Mouse (Mus musculus): ENCODE data around the gene Tshz2. TPM values are rescaled to one million over a fixed set of nuclear protein-coding genes. Genes with fewer than 3 reads are reported as not detected.

Gene Tshz2
- polyA plus RNA-seq, 1 experiment = 4.5 TPM

DNA sequence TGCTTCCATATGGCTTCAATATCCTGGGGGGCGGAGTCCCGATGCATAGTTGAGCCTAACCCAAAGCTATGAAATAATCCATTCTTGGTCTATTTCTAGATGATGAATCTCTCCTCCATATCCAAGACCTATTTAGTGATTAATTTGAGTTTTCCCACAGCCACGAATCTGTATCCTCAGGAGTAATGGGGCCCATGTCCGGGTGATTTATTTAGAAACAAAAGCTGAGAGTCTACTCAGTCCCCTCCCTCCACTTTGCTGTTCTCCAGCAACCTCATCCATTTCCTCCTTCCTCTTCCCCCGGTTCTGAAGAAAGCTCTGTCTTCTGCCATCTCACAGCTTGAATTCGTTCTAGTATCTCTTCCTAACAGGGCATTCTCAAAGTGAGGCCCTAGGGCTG lies 125.3 kb downstream of the Tshz2 start:
- H3K36me3 ChIP-seq (ENCODE audit: control insufficient read depth, insufficient read depth, low read length) = no peaks in the 10 kb centered on the region
- TF ChIP-seq CTCF (IDR thresholded peaks at IDR 0.05; ENCODE audit: control insufficient read depth, insufficient read depth, insufficient replicate concordance, low read depth, low read length) = no peak
- no peak for TF ChIP-seq POLR2A (IDR thresholded peaks at IDR 0.05; ENCODE audit: control insufficient read depth, low read depth, low read length)
- peaks cover 9% of the 10 kb centered on the region for H3K4me1 ChIP-seq (ENCODE audit: control insufficient read depth, insufficient read depth, low read length)
- no peaks in the 10 kb centered on the region for H3K27me3 ChIP-seq (ENCODE audit: control insufficient read depth, insufficient read depth, low read length)
- no peak overlapping the region for H3K4me3 ChIP-seq (ENCODE audit: control insufficient read depth, low read depth, low read length)
- peak overlapping the region; percentile 52 for H3K27ac ChIP-seq (ENCODE audit: control insufficient read depth, insufficient read depth, low read depth, low read length)

DNA sequence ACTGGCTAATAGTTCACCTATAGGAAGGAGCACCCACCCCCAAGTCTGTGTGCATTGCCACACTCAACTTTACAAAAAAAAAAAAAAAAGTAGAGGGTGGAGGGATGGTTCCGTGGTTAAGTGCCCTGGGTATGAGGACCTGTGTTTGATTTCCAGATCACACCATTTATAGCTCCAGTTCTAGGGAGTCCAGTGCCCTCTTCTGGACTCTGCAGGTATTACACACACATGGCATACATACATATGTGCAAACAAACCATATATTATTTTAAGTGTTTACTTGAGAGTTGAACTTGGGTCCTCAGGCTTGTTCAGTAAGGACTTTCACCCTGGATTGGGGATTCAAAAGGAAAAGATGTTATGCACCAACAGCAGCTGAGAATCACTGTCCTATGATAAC lies 127.3 kb downstream of the Tshz2 start:
- Histone ChIP-seq H3K27ac (ENCODE audit: control insufficient read depth, insufficient read depth, low read depth, low read length) (no peak overlapping the region), H3K4me1 (ENCODE audit: control insufficient read depth, insufficient read depth, low read length) (peaks cover 6% of the 10 kb centered on the region), H3K27me3 (ENCODE audit: control insufficient read depth, insufficient read depth, low read length) (no peaks in the 10 kb centered on the region), H3K36me3 (ENCODE audit: control insufficient read depth, insufficient read depth, low read length) (no peaks in the 10 kb centered on the region), H3K4me3 (ENCODE audit: control insufficient read depth, low read depth, low read length) (no peak overlapping the region)
- TF ChIP-seq POLR2A (IDR thresholded peaks at IDR 0.05; ENCODE audit: control insufficient read depth, low read depth, low read length) (no peak), CTCF (IDR thresholded peaks at IDR 0.05; ENCODE audit: control insufficient read depth, insufficient read depth, insufficient replicate concordance, low read depth, low read length) (peak; percentile 10; the same call in 1 of the 2 replicates)

DNA sequence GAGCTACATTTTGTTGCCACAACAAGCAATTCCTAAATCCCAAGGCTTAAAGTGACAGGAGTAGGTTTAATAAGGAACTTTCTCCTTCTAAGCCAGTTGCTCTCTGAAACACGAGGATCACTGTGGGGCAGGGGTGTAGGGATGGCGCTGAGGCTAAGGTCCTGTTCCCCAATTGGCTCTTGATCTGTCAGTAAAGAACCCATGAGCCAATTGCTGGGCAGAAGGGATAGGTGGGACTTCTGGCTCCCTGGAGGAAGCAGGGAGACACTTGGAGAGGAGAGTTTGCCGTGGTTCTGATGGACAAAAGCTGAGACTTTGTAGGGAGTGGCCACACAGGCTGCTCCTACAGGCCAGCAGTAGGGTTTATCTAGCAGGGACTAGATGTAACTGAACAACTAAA lies 128.9 kb downstream of the Tshz2 start:
- H3K4me3 ChIP-seq (ENCODE audit: control insufficient read depth, low read depth, low read length) = no peak overlapping the region
- no peak overlapping the region for H3K27ac ChIP-seq (ENCODE audit: control insufficient read depth, insufficient read depth, low read depth, low read length)
- peaks cover 4% of the 10 kb centered on the region for H3K4me1 ChIP-seq (ENCODE audit: control insufficient read depth, insufficient read depth, low read length)

DNA sequence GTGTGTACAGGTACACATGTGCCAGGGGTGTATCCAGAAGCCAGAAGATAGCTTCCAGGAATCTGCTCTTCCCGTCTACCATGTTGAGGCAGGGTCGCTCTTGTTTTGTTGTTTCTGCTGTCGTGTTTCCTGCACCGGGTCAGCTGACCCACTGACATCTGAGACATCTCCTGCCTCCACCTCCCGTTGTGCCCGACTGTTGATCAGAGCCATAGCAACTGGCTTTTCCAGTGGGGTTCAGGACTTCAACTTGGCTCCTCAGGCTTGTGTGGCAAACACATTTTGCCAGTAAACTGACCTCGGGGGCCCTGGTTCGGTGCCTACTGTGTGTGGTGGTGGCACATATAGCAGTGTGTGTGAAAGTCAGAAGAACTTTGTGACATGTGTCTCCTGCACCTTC lies 129.5 kb downstream of the Tshz2 start:
- no peak overlapping the region for H3K4me3 ChIP-seq (ENCODE audit: control insufficient read depth, low read depth, low read length)
- TF ChIP-seq CTCF (IDR thresholded peaks at IDR 0.05; ENCODE audit: control insufficient read depth, insufficient read depth, insufficient replicate concordance, low read depth, low read length) (no peak), POLR2A (IDR thresholded peaks at IDR 0.05; ENCODE audit: control insufficient read depth, low read depth, low read length) (no peak)
- no peaks in the 10 kb centered on the region for H3K36me3 ChIP-seq (ENCODE audit: control insufficient read depth, insufficient read depth, low read length)
- H3K4me1 ChIP-seq (ENCODE audit: control insufficient read depth, insufficient read depth, low read length) = peaks cover 4% of the 10 kb centered on the region
- no peaks in the 10 kb centered on the region for H3K27me3 ChIP-seq (ENCODE audit: control insufficient read depth, insufficient read depth, low read length)
- no peak overlapping the region for H3K27ac ChIP-seq (ENCODE audit: control insufficient read depth, insufficient read depth, low read depth, low read length)

More for the DNA sequence above, 128.9 kb downstream of the Tshz2 start:
- Histone ChIP-seq H3K36me3 (ENCODE audit: control insufficient read depth, insufficient read depth, low read length) (no peaks in the 10 kb centered on the region), H3K27me3 (ENCODE audit: control insufficient read depth, insufficient read depth, low read length) (no peaks in the 10 kb centered on the region)
- TF ChIP-seq POLR2A (IDR thresholded peaks at IDR 0.05; ENCODE audit: control insufficient read depth, low read depth, low read length) (no peak), CTCF (IDR thresholded peaks at IDR 0.05; ENCODE audit: control insufficient read depth, insufficient read depth, insufficient replicate concordance, low read depth, low read length) (no peak)

DNA sequence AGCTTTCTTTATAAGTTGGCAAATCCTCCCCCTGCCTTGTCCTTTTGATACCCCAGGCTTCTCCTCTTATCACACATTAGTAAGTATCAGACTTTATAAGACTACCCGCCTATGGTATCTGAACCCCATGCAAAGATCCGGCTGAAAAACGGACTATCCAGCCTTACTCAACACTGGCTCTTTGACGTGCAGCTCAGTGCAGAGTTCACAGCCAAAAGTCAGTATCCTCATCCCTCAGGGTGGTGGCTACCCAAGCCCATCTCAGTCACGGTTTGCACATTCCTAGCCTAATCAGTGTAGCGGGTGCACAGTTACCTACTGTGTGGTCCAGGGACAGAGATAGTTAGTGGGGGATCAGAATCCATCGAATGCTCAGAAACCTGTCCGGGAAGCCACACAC lies 130.9 kb downstream of the Tshz2 start:
- H3K27ac ChIP-seq (ENCODE audit: control insufficient read depth, insufficient read depth, low read depth, low read length) = no peak overlapping the region

DNA sequence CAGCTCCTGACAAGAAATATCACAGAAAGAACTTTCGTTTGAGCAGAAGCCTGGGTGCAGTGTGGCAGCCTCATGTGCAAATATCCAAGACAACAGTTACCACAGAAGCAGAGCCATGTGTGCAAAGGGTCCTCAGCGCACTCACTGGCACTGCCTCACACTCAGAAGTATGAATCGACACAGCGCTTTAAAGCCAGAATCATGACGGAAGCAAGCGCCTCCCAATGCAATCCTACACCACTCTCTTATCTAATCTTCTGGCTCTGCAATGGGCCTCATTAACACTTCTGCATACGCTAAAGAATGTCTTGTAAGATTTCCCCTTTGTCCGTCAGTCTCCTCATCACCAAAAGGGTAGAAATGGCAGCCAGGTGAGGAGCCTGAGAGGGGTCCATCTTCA lies 133.4 kb downstream of the Tshz2 start:
- H3K27me3 ChIP-seq (ENCODE audit: control insufficient read depth, insufficient read depth, low read length) = no peaks in the 10 kb centered on the region
- no peak overlapping the region for H3K27ac ChIP-seq (ENCODE audit: control insufficient read depth, insufficient read depth, low read depth, low read length)
- H3K4me1 ChIP-seq (ENCODE audit: control insufficient read depth, insufficient read depth, low read length) = peaks cover 4% of the 10 kb centered on the region

More for the DNA sequence above, 130.9 kb downstream of the Tshz2 start:
- H3K36me3 ChIP-seq (ENCODE audit: control insufficient read depth, insufficient read depth, low read length) = no peaks in the 10 kb centered on the region
- no peaks in the 10 kb centered on the region for H3K27me3 ChIP-seq (ENCODE audit: control insufficient read depth, insufficient read depth, low read length)
- TF ChIP-seq CTCF (IDR thresholded peaks at IDR 0.05; ENCODE audit: control insufficient read depth, insufficient read depth, insufficient replicate concordance, low read depth, low read length) (no peak), POLR2A (IDR thresholded peaks at IDR 0.05; ENCODE audit: control insufficient read depth, low read depth, low read length) (no peak)
- no peak overlapping the region for H3K4me3 ChIP-seq (ENCODE audit: control insufficient read depth, low read depth, low read length)
- peaks cover 4% of the 10 kb centered on the region for H3K4me1 ChIP-seq (ENCODE audit: control insufficient read depth, insufficient read depth, low read length)

DNA sequence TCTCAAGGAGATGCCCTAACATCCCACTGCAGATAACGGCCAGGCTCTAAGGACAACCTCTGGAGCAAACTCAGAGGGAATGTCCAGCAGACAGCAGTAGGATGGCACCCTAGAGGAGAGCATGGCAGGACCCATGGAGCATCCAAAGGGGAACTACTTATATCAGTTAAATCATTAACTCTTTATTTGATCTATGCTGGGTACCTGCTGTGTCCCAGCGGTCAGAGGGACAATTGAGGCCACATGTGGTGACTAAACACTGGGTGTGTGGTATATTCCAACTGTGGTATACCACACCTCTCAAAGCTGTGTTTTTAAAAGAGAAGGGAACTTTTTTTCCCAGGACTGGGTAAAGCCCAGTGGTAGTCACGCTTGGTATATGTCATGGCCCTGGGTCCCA lies 134.5 kb downstream of the Tshz2 start:
- TF ChIP-seq POLR2A (IDR thresholded peaks at IDR 0.05; ENCODE audit: control insufficient read depth, low read depth, low read length) = no peak
- no peak for TF ChIP-seq CTCF (IDR thresholded peaks at IDR 0.05; ENCODE audit: control insufficient read depth, insufficient read depth, insufficient replicate concordance, low read depth, low read length)
- Histone ChIP-seq H3K4me3 (ENCODE audit: control insufficient read depth, low read depth, low read length) (no peak overlapping the region), H3K27ac (ENCODE audit: control insufficient read depth, insufficient read depth, low read depth, low read length) (no peak overlapping the region), H3K27me3 (ENCODE audit: control insufficient read depth, insufficient read depth, low read length) (no peaks in the 10 kb centered on the region), H3K36me3 (ENCODE audit: control insufficient read depth, insufficient read depth, low read length) (no peaks in the 10 kb centered on the region), H3K4me1 (ENCODE audit: control insufficient read depth, insufficient read depth, low read length) (peaks cover 6% of the 10 kb centered on the region; the same call in 1 of the 2 replicates)

More for the DNA sequence above, 133.4 kb downstream of the Tshz2 start:
- Histone ChIP-seq H3K36me3 (ENCODE audit: control insufficient read depth, insufficient read depth, low read length) (no peaks in the 10 kb centered on the region), H3K4me3 (ENCODE audit: control insufficient read depth, low read depth, low read length) (no peak overlapping the region)
- no peak for TF ChIP-seq CTCF (IDR thresholded peaks at IDR 0.05; ENCODE audit: control insufficient read depth, insufficient read depth, insufficient replicate concordance, low read depth, low read length)
- no peak for TF ChIP-seq POLR2A (IDR thresholded peaks at IDR 0.05; ENCODE audit: control insufficient read depth, low read depth, low read length)

DNA sequence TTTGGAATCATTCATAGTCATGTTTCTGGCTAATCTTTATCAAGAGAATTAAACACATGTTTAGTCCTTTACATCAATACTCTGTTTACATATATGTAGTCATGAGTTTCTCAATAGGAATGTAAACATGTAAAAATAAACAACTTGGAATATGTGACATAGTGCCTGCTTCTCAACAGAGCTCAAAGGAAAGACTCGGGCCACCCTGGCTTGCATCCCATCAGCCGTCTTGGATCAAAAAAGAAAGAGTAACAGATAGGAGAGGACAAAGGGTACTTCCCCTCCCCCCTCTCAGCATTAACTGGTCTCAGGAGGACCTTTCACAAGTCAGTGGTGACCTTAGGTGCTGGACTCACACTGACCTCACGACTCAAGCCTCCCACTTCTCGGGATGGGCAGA lies 142.3 kb downstream of the Tshz2 start:
- no peaks in the 10 kb centered on the region for H3K36me3 ChIP-seq (ENCODE audit: control insufficient read depth, insufficient read depth, low read length)
- H3K27me3 ChIP-seq (ENCODE audit: control insufficient read depth, insufficient read depth, low read length) = no peaks in the 10 kb centered on the region
- no peak overlapping the region for H3K4me3 ChIP-seq (ENCODE audit: control insufficient read depth, low read depth, low read length)
- peaks cover 7% of the 10 kb centered on the region for H3K4me1 ChIP-seq (ENCODE audit: control insufficient read depth, insufficient read depth, low read length)
- TF ChIP-seq CTCF (IDR thresholded peaks at IDR 0.05; ENCODE audit: control insufficient read depth, insufficient read depth, insufficient replicate concordance, low read depth, low read length) (no peak), POLR2A (IDR thresholded peaks at IDR 0.05; ENCODE audit: control insufficient read depth, low read depth, low read length) (no peak)
- H3K27ac ChIP-seq (ENCODE audit: control insufficient read depth, insufficient read depth, low read depth, low read length) = no peak overlapping the region
